Mouse (Mus musculus) ES-Bruce4 (cell line): ENCODE measurements around the gene Crygc. TPM values are rescaled to one million over a fixed set of nuclear protein-coding genes. Genes with fewer than 3 reads are reported as not detected.

Experiments
- H3K27ac ChIP-seq: 2 replicates; pipeline ENCODE4 v1.5.1; 2012; ENCODE audit warnings: low read length, inconsistent platforms; ENCODE audit not compliant: insufficient read depth
- H3K27me3 ChIP-seq: 2 replicates; pipeline ENCODE4 v1.6.1; 2012; ENCODE audit warnings: mild to moderate bottlenecking, low read length, inconsistent platforms; ENCODE audit not compliant: control insufficient read depth, poor library complexity, insufficient read depth, severe bottlenecking
- H3K36me3 ChIP-seq: 2 replicates; pipeline ENCODE4 v1.6.1; 2012; ENCODE audit warnings: inconsistent platforms, mild to moderate bottlenecking, low read length, moderate library complexity; ENCODE audit not compliant: control insufficient read depth, poor library complexity, insufficient read depth, severe bottlenecking
- H3K4me1 ChIP-seq: one replicate; pipeline ENCODE4 v1.8.1; 2011; ENCODE audit warnings: low read length; ENCODE audit not compliant: control insufficient read depth, insufficient read depth
- H3K4me3 ChIP-seq: 2 replicates; pipeline ENCODE4 v1.5.1; 2011; ENCODE audit warnings: low read depth, mild to moderate bottlenecking, low read length
- H3K9ac ChIP-seq: 2 replicates; pipeline ENCODE4 v1.6.1; 2012; ENCODE audit warnings: low read depth, mild to moderate bottlenecking, inconsistent platforms; ENCODE audit not compliant: poor library complexity, severe bottlenecking
- H3K9me3 ChIP-seq: replicated peaks from 2 replicates; pipeline ENCODE4 v1.6.1; 2012; ENCODE audit warnings: mild to moderate bottlenecking, low read length, inconsistent platforms; ENCODE audit not compliant: control insufficient read depth, poor library complexity, insufficient read depth, severe bottlenecking
- CTCF ChIP-seq: IDR thresholded peaks from one replicate; pipeline ENCODE4 v1.8.1; 2011; ENCODE audit warnings: low read depth, low read length
- EP300 ChIP-seq: IDR thresholded peaks from 2 replicates; pipeline ENCODE4 v1.6.1; 2011; ENCODE audit warnings: low read depth, low read length; ENCODE audit not compliant: insufficient read depth
- POLR2A ChIP-seq: IDR thresholded peaks from one replicate; pipeline ENCODE4 v1.8.1; 2011; ENCODE audit warnings: low read length; ENCODE audit not compliant: insufficient read depth
- polyA plus RNA-seq: library from polyadenylated mRNA; stranded (reverse); fragments of >200 nt; gene quantifications from 2 replicates; pipeline ENCODE4 v1.2.4, GENCODE M21; 2011; ENCODE audit warnings: low read depth; ENCODE audit not compliant: missing spikeins, insufficient read depth, insufficient read length

Gene Crygc
- polyA plus RNA-seq, 1 experiment = not detected

- Histone ChIP-seq H3K27ac (0 out of 2 replicates have a peak overlapping the region, but pooled peaks have one; percentile 29), H3K36me3 (no peaks in the 10 kb centered on the region), H3K4me1 (peaks cover 3% of the 10 kb centered on the region), H3K9me3 (no peaks in the 10 kb centered on the region), H3K27me3 (no peaks in the 10 kb centered on the region), H3K4me3 (peak overlapping the region; percentile 23), H3K9ac (peak overlapping the region; percentile 49)
- TF ChIP-seq CTCF (no peak), POLR2A (no peak), EP300 (no peak)
These were observed 39.3 kb upstream of the Crygc start for GRCm38 (mm10) chr1:65112807-65113196.

DNA sequence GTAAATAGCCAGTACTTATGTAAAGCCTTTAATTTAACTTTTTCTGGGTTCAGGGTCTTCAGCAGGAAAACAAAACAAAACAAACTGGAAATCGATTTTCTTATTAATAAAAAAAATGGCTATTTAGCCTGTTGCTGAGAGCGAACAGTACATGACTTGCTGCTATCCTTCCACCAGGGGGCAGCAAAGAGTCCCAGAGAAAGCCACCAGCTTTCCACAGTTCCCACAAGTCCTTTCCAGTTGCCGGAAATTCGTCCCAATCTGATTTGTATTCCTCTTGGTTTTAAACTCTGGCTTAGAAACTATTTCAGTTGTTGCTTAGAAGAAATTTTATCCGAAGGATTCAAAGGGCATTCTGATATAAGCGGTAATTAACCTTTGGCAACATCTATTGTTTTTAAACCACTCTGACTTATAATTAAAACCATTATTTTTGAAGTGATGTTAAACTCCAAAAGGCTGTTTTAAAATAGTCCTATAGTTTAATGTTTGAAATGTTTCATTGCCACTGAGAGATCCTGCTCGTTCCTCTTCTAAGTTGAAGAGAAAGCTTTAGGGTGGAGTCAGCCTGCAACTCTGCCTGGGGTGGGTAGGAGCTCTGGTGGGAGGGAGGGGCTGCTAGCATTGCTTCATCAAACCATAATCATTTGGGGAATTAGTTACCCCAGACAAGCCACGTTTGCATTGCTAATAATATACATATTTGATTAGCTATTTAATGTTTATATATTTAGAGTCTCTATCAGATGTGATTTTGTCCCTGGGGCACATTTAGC, 38.7 kb upstream of the Crygc start:
- peaks cover 3% of the 10 kb centered on the region for H3K4me1 ChIP-seq
- no peaks in the 10 kb centered on the region for H3K36me3 ChIP-seq
- H3K27ac ChIP-seq = no peak overlapping the region
- H3K4me3 ChIP-seq = no peak overlapping the region; the same call in 1 of the 2 replicates
- no peaks in the 10 kb centered on the region for H3K9me3 ChIP-seq
- H3K27me3 ChIP-seq = no peaks in the 10 kb centered on the region
- peak overlapping the region; percentile 49 for H3K9ac ChIP-seq
- TF ChIP-seq POLR2A (no peak), CTCF (peak; percentile 75), EP300 (no peak)

- Histone ChIP-seq H3K9ac (peak overlapping the region; percentile 54), H3K27me3 (no peaks in the 10 kb centered on the region), H3K4me1 (peaks cover 3% of the 10 kb centered on the region), H3K9me3 (no peaks in the 10 kb centered on the region), H3K27ac (peak overlapping the region; percentile 66), H3K36me3 (no peaks in the 10 kb centered on the region), H3K4me3 (peak overlapping the region; percentile 68)
- TF ChIP-seq EP300 (peak; percentile 59), POLR2A (peak; percentile 28), CTCF (no peak)
These were observed 36.4 kb upstream of the Crygc start for GRCm38 (mm10) chr1:65109756-65110435.

DNA sequence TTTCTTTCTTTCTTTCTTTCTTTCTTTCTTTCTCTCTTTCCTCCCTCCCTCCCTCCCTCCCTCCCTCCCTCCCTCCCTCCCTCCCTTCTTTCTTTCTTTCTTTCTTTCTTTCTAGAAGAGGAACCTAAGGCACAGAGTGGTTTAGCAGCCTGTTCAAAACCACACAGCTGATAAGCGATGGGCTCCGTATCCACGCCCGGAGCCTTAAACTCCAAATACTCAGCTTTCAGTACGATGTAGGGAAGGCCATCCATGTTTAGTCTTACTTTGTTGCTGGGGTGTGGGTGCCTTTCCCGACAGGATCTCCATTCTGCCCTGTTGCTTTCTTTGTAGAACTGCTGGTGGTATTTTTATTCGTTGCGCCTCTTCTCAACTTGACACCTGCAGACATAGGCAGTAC, 35.7 kb upstream of the Crygc start:
- TF ChIP-seq CTCF (no peak), EP300 (no peak), POLR2A (no peak)
- peak overlapping the region; percentile 66 for H3K27ac ChIP-seq
- H3K9me3 ChIP-seq = no peaks in the 10 kb centered on the region
- peaks cover 3% of the 10 kb centered on the region for H3K4me1 ChIP-seq
- peak overlapping the region; percentile 54 for H3K9ac ChIP-seq
- peak overlapping the region; percentile 68 for H3K4me3 ChIP-seq
- no peaks in the 10 kb centered on the region for H3K36me3 ChIP-seq
- H3K27me3 ChIP-seq = no peaks in the 10 kb centered on the region

GRCm38 (mm10) chr1:65107654-65108279, 34.3 kb upstream of the Crygc start:
- Histone ChIP-seq H3K27me3 (no peaks in the 10 kb centered on the region), H3K4me3 (no peak overlapping the region), H3K9ac (no peak overlapping the region), H3K27ac (no peak overlapping the region), H3K36me3 (no peaks in the 10 kb centered on the region), H3K9me3 (no peaks in the 10 kb centered on the region), H3K4me1 (peaks cover 2% of the 10 kb centered on the region)
- TF ChIP-seq CTCF (no peak), POLR2A (no peak), EP300 (no peak)
